Mouse (Mus musculus): ENCODE measurements at regions not wholly inside any gene's neighbourhood (a gene's known extent, or its start where the extent isn't known, plus 50 kb on each side); places are given as distances from the start of the nearest gene placed in this dataset.

GRCm38 (mm10) chr13:117088629-117089028 is 63.3 kb upstream of the Parp8 start:
- 62% methylated on average over 3 of the region's 3 CpGs for WGBS
- Histone ChIP-seq H3K27me3 (no peaks in the 10 kb centered on the region), H3K27ac (replicated peaks) (no peak overlapping the region), H3K4me1 (replicated peaks) (no peaks in the 10 kb centered on the region), H3K4me2 (no peak overlapping the region), H3K4me3 (no peak overlapping the region), H3K9ac (no peak overlapping the region), H3K9me3 (no peaks in the 10 kb centered on the region), H3K36me3 (no peaks in the 10 kb centered on the region)
- ATAC-seq (ENCODE audit: low FRiP score, low read depth) = no peak

DNA sequence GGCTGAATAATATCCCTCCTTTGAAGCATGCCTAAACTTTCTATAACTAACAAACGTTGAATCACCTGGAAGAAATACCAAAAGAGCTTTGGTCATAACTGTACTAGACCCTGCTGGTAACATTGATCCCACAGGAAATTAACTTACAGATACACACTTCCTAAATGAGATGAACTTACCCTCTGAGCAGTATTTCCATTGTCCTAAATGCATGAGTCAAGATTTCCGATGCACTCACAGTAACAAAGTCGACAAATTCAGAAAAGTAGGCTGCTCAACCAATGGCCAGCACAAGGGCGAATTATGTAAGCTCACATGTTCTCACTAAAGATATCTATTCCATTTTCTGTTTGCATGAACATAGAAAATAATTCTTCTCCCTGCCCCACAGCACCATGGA is 57.4 kb upstream of the Parp8 start:
- WGBS = 93% methylated on average over 4 of the region's 4 CpGs
- H3K27me3 ChIP-seq = no peaks in the 10 kb centered on the region
- no peak overlapping the region for H3K4me3 ChIP-seq
- H3K4me2 ChIP-seq = no peak overlapping the region
- ATAC-seq (ENCODE audit: low FRiP score, low read depth) = no peak
- H3K27ac ChIP-seq (replicated peaks) = no peak overlapping the region
- no peaks in the 10 kb centered on the region for H3K4me1 ChIP-seq (replicated peaks)
- no peak overlapping the region for H3K9ac ChIP-seq
- H3K9me3 ChIP-seq = no peaks in the 10 kb centered on the region
- no peaks in the 10 kb centered on the region for H3K36me3 ChIP-seq

GRCm38 (mm10) chr13:117079316-117079715 is 54.0 kb upstream of the Parp8 start:
- WGBS = 76% methylated on average over 1 of the region's 1 CpGs
- no peak overlapping the region for H3K4me3 ChIP-seq
- H3K4me1 ChIP-seq (replicated peaks) = no peaks in the 10 kb centered on the region
- H3K9ac ChIP-seq = no peak overlapping the region
- H3K27me3 ChIP-seq = no peaks in the 10 kb centered on the region
- ATAC-seq (ENCODE audit: low FRiP score, low read depth) = no peak
- no peaks in the 10 kb centered on the region for H3K9me3 ChIP-seq
- H3K36me3 ChIP-seq = no peaks in the 10 kb centered on the region
- no peak overlapping the region for H3K27ac ChIP-seq (replicated peaks)
- H3K4me2 ChIP-seq = no peak overlapping the region

Measured in hindbrain, embryonic 15.5 days (tissue).